Mouse (Mus musculus) forebrain, postnatal 0 days (tissue): ENCODE data around the gene Nhs. TPM values are rescaled to one million over a fixed set of nuclear protein-coding genes. Genes with fewer than 3 reads are reported as not detected.

Source experiments
- ATAC-seq: fragments of 200-750 bp; cut with Nextera tagmentation; 2 replicates; pipeline ENCODE4 v1.8.0; 2017; ENCODE audit warnings: mild to moderate bottlenecking, moderate library complexity
- DNase-seq: peaks from one replicate; pipeline ENCODE4 v3.0.0-alpha.2; 2015
- H3K27ac ChIP-seq: fragments of 300-500 bp; sonication (generic); 2 replicates; pipeline ENCODE4 v1.5.1; 2014; ENCODE audit warnings: low read depth, mild to moderate bottlenecking, antibody characterized with exemption, low read length, moderate library complexity, mixed read lengths
- H3K27me3 ChIP-seq: fragments of 300-500 bp; sonication (generic); 2 replicates; pipeline ENCODE4 v1.6.1; 2014; ENCODE audit warnings: mild to moderate bottlenecking, low read length, mixed read lengths; ENCODE audit not compliant: insufficient read depth
- H3K36me3 ChIP-seq: fragments of 300-500 bp; sonication (generic); 2 replicates; pipeline ENCODE4 v1.6.1; 2014; ENCODE audit warnings: mild to moderate bottlenecking, moderate library complexity; ENCODE audit not compliant: insufficient read depth
- H3K4me1 ChIP-seq: fragments of 300-500 bp; sonication (generic); 2 replicates; pipeline ENCODE4 v1.6.1; 2014; ENCODE audit warnings: antibody characterized with exemption; ENCODE audit not compliant: insufficient read depth
- H3K4me2 ChIP-seq: fragments of 300-500 bp; sonication (generic); 2 replicates; pipeline ENCODE4 v1.6.1; 2014; ENCODE audit warnings: low read depth, mild to moderate bottlenecking, moderate library complexity
- H3K4me3 ChIP-seq: fragments of 300-500 bp; sonication (generic); 2 replicates; pipeline ENCODE4 v1.5.1; 2014; ENCODE audit warnings: low read depth, low read length, mixed read lengths
- H3K9ac ChIP-seq: fragments of 300-500 bp; sonication (generic); 2 replicates; pipeline ENCODE4 v1.6.1; 2014; ENCODE audit warnings: mild to moderate bottlenecking
- H3K9me3 ChIP-seq: fragments of 300-500 bp; sonication (generic); 2 replicates; pipeline ENCODE4 v1.6.1; 2016; ENCODE audit warnings: low read length
- CTCF ChIP-seq: sonication (generic); IDR thresholded peaks from 2 replicates; pipeline ENCODE4 v1.5.1; 2016; ENCODE audit warnings: antibody characterized with exemption, control low read depth, low read depth
- WGBS: fragments of 180-500 bp; shearing (Covaris S2); extraction: QIAGEN DNeasy Blood & Tissue Kit; methylation state at CpG from one replicate; pipeline ENCODE4 v1.1.7; 2014; 5-methylcytosine and 5-hydroxymethylcytosine counted together
- polyA plus RNA-seq: library from polyadenylated mRNA; unstranded; fragments of >200 nt; fragmentation: Nextera tagmentation; extraction: Ambion mirVana; gene quantifications from 2 replicates; pipeline ENCODE4 v1.2.1, GENCODE M21; 2015
- total RNA-seq: library from RNA; depleted of rRNA; stranded (reverse); fragments of >200 nt; gene quantifications from 2 replicates; pipeline ENCODE4 v1.2.3, GENCODE M21; 2014

The Nhs gene
- total and polyA plus RNA-seq, 2 experiments from 2014 or later: 1.9 to 9.4 TPM

DNA sequence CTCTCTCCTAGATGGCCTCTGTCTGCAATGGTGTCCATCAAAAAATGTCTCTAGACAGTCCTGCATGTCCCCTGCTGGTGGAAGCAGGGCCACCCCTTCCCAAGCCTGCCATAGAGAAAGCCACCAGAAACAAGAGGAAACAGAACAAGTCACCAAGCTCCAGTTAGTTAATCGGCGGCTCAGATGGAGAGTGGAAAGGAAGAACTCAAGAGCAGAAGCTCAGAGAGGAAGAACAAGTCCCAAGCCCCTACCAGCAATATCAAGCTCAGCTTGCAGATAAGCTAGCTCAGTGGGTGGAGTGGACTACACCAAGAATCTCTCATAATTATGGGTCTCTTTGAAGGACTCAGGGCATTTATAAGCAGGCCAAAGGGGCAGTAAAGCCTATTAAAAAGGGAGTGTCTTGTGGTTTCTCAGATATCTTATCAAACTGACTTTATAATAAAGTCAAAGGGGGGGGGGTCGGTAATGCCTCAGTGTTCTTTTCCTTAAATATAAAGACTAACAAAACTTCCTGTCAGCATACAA is 139.4 kb downstream of the Nhs start:
- 87% methylated on average over 3 of the region's 3 CpGs for WGBS

DNA sequence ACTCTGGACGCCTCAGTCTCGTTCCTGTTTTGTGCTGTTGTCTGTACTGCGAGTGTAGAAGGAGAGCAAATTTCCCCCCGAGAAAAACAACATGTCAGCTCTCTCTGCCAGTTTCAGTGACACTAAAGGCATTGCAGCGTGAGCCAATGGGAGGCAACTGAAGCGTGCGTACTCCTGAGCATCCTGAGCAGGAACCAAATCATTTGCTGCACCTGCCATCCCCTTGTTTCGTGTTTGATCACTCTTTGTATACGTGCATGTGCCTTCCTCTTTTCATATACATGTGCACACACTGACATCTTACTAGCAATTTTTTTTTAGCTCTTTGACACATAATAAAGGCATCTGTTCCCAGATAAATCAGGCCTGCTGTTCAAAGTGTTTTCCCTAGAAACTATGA is 142.1 kb downstream of the Nhs start:
- Histone ChIP-seq H3K4me3 (no peak overlapping the region), H3K4me2 (peak overlapping the region; percentile 15; the same call in 1 of the 2 replicates), H3K4me1 (no peaks in the 10 kb centered on the region), H3K9me3 (no peaks in the 10 kb centered on the region), H3K9ac (no peak overlapping the region), H3K27me3 (no peaks in the 10 kb centered on the region; the same call in 1 of the 2 replicates), H3K36me3 (no peaks in the 10 kb centered on the region), H3K27ac (no peak overlapping the region)
- ATAC-seq (peak; percentile 74), DNase-seq (peak; percentile 37)
- 32% methylated on average over 9 of the region's 9 CpGs for WGBS
- no peak for TF ChIP-seq CTCF

More for the DNA sequence above, 139.4 kb downstream of the Nhs start:
- no peak overlapping the region for H3K27ac ChIP-seq
- H3K36me3 ChIP-seq: no peaks in the 10 kb centered on the region
- no peak for ATAC-seq
- H3K9me3 ChIP-seq: no peaks in the 10 kb centered on the region
- no peaks in the 10 kb centered on the region for H3K4me1 ChIP-seq
- no peak for TF ChIP-seq CTCF
- H3K4me3 ChIP-seq: no peak overlapping the region
- no peak overlapping the region for H3K4me2 ChIP-seq
- no peak for DNase-seq
- H3K9ac ChIP-seq: no peak overlapping the region
- no peaks in the 10 kb centered on the region; the same call in 1 of the 2 replicates for H3K27me3 ChIP-seq

DNA sequence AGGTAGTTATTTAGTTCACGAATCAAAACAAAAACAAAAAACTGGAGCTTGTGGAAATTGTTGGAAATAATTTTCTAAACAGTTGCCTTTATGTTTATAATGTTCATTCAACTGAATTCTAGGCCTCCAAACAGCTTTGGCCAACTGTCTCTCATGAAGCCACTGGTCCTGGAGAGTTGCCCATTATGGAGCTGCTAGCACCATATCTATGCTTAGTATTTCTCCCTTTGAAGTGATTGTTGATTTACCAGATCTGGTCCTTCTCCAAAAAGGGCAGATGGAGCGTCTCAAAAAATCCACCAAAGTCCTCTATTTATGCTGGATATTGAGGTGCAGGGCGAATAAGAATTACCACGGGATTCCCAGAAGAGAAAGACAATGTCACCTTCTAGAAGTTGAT is 147.0 kb downstream of the Nhs start:
- no peak overlapping the region for H3K4me3 ChIP-seq
- no peak for ATAC-seq
- H3K9ac ChIP-seq: no peak overlapping the region
- no peak for TF ChIP-seq CTCF
- WGBS: 74% methylated on average over 4 of the region's 4 CpGs
- no peaks in the 10 kb centered on the region for H3K4me1 ChIP-seq
- no peak overlapping the region for H3K27ac ChIP-seq
- H3K36me3 ChIP-seq: no peaks in the 10 kb centered on the region
- H3K4me2 ChIP-seq: no peak overlapping the region
- no peaks in the 10 kb centered on the region for H3K9me3 ChIP-seq
- H3K27me3 ChIP-seq: 0 out of 2 replicates have a peak, but pooled peaks cover 4% of the 10 kb centered on the region
- DNase-seq: no peak

DNA sequence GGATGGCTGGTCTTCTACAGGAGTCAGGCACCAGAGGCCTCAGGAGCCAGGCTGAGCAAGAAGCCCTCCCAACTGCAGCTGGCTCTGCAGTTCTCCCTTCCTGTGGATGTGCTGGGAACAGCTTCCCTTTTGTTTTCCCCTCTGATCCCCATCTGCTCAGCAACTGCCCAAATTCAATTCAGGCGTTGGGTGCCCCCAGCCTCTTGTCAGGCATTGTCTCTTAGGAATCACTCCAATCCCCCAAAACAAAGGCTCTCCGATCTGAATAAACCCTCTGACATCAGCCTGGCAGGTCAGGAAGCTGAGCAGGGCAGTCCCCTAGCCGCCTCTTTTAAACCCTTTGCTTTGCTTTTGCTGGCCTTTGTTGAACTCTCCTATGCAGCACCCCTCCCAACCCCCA is 149.7 kb downstream of the Nhs start:
- Histone ChIP-seq H3K9ac (no peak overlapping the region), H3K4me2 (no peak overlapping the region), H3K9me3 (no peaks in the 10 kb centered on the region), H3K27me3 (0 out of 2 replicates have a peak, but pooled peaks cover 4% of the 10 kb centered on the region), H3K27ac (no peak overlapping the region), H3K4me3 (no peak overlapping the region), H3K4me1 (no peaks in the 10 kb centered on the region), H3K36me3 (no peaks in the 10 kb centered on the region)
- ATAC-seq (no peak), DNase-seq (no peak)
- TF ChIP-seq CTCF: no peak
- 31% methylated on average over 3 of the region's 3 CpGs for WGBS

DNA sequence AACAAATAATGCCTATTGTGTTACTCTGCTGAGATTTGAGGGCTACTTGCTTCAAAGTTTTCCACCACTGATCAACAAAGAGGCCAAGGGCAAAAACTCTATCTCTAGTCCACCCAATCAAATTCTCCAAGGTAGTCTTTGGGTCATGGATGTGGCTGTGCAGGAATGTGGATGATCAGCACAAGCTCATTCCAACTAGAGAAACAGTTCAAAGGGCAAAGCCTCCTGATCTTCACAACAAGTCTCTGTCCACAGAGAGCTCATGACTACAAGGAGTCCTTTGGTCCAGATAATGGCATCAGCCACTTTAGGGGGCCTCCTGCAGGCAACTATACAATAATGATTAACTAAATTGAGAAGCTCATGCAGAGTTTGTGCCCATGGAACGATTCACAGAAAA is 155.7 kb downstream of the Nhs start:
- Histone ChIP-seq H3K27ac (no peak overlapping the region), H3K9me3 (no peaks in the 10 kb centered on the region), H3K27me3 (0 out of 2 replicates have a peak, but pooled peaks cover 4% of the 10 kb centered on the region), H3K36me3 (no peaks in the 10 kb centered on the region), H3K9ac (no peak overlapping the region), H3K4me1 (no peaks in the 10 kb centered on the region), H3K4me2 (no peak overlapping the region), H3K4me3 (no peak overlapping the region)
- DNase-seq: no peak
- whole genome bisulfite sequencing: 32% methylated on average over 1 of the region's 1 CpGs
- TF ChIP-seq CTCF: no peak
- ATAC-seq: no peak

DNA sequence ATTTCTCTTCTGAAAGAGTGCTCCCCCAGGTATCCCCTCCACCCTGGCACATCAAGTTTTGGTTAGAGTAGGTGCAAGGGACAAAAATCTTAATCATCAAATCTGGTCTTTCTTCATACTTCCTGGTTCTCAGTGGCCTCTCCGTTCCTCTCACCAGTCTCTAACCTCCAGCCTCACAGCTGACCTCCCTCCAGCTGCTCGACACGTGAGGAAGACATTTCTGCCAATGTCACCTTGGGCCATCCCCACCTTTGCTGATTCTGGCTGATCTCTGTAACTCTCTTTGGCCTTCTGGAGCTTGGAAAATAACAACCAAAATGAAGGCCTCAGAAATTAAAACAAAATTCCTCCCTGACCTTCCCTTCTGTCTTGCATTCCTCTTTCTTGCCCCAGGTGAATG is 160.7 kb downstream of the Nhs start:
- no peak overlapping the region for H3K9ac ChIP-seq
- H3K9me3 ChIP-seq: no peaks in the 10 kb centered on the region
- no peak overlapping the region for H3K4me3 ChIP-seq
- ATAC-seq (no peak), DNase-seq (no peak)
- H3K27me3 ChIP-seq: no peaks in the 10 kb centered on the region
- no peak overlapping the region for H3K4me2 ChIP-seq
- H3K27ac ChIP-seq: no peak overlapping the region
- TF ChIP-seq CTCF: no peak
- WGBS: 84% methylated on average over 3 of the region's 3 CpGs
- no peaks in the 10 kb centered on the region for H3K36me3 ChIP-seq
- H3K4me1 ChIP-seq: no peaks in the 10 kb centered on the region

- Histone ChIP-seq H3K4me2 (no peak overlapping the region), H3K36me3 (no peaks in the 10 kb centered on the region), H3K9me3 (no peaks in the 10 kb centered on the region), H3K27ac (peak overlapping the region; percentile 40; the same call in 1 of the 2 replicates), H3K4me1 (no peaks in the 10 kb centered on the region), H3K9ac (no peak overlapping the region), H3K27me3 (no peaks in the 10 kb centered on the region), H3K4me3 (no peak overlapping the region)
- TF ChIP-seq CTCF: no peak
- DNase-seq (peak; percentile 23), ATAC-seq (peak; percentile 42; the same call in 1 of the 2 replicates)
- 54% methylated on average over 2 of the region's 2 CpGs for WGBS
These were observed 162.2 kb downstream of the Nhs start for GRCm38 (mm10) chrX:161997170-161997795.
